Mouse (Mus musculus) limb, embryonic 14.5 days (tissue): ENCODE measurements around the gene Pigu. TPM values are rescaled to one million over a fixed set of nuclear protein-coding genes. Genes with fewer than 3 reads are reported as not detected.
A peak's percentile ranks its signal among the peaks of the same experiment; 100 is the strongest.

Source experiments
- ATAC-seq: fragments of 200-750 bp; cut with Nextera tagmentation; 2 replicates; pipeline ENCODE4 v1.8.0; 2017; ENCODE audit warnings: low read depth, moderate number of reproducible peaks, moderate TSS enrichment; ENCODE audit not compliant: low FRiP score
- DNase-seq: peaks from one replicate; pipeline ENCODE4 v3.0.0-alpha.2; 2015; ENCODE audit warnings: low spot score
- H3K27ac ChIP-seq: fragments of 300-500 bp; sonication (generic); replicated peaks from 2 replicates; pipeline ENCODE4 v1.5.1; 2014; ENCODE audit warnings: low read depth, mild to moderate bottlenecking, low read length, moderate library complexity, mixed read lengths
- H3K27me3 ChIP-seq: fragments of 300-500 bp; sonication (generic); 2 replicates; pipeline ENCODE4 v1.6.1; 2014; ENCODE audit warnings: low read length, mixed read lengths; ENCODE audit not compliant: control insufficient read depth, insufficient read depth
- H3K36me3 ChIP-seq: fragments of 300-500 bp; sonication (generic); 2 replicates; pipeline ENCODE4 v1.6.1; 2014; ENCODE audit warnings: mild to moderate bottlenecking, low read length, moderate library complexity, mixed read lengths; ENCODE audit not compliant: control insufficient read depth, insufficient read depth
- H3K4me1 ChIP-seq: fragments of 300-500 bp; sonication (generic); 2 replicates; pipeline ENCODE4 v1.6.1; 2014; ENCODE audit warnings: antibody characterized with exemption, low read length, mixed read lengths; ENCODE audit not compliant: control insufficient read depth, insufficient read depth
- H3K4me2 ChIP-seq: fragments of 300-500 bp; sonication (generic); replicated peaks from 2 replicates; pipeline ENCODE4 v1.6.1; 2014; ENCODE audit warnings: low read depth, mild to moderate bottlenecking, low read length, moderate library complexity; ENCODE audit not compliant: severe bottlenecking
- H3K4me3 ChIP-seq: fragments of 300-500 bp; sonication (generic); replicated peaks from 2 replicates; pipeline ENCODE4 v1.5.1; 2014; ENCODE audit warnings: low read length
- H3K9ac ChIP-seq: fragments of 300-500 bp; sonication (generic); 2 replicates; pipeline ENCODE4 v1.6.1; 2014; ENCODE audit warnings: mild to moderate bottlenecking, low read depth, low read length, moderate library complexity; ENCODE audit not compliant: severe bottlenecking
- H3K9me3 ChIP-seq: fragments of 300-500 bp; sonication (generic); 2 replicates; pipeline ENCODE4 v1.6.1; 2016; ENCODE audit warnings: low read length; ENCODE audit not compliant: control insufficient read depth
- POLR2A ChIP-seq: fragments of 200-500 bp; IDR thresholded peaks from 2 replicates; pipeline ENCODE4 v1.8.0; 2012; ENCODE audit warnings: inconsistent platforms, mild to moderate bottlenecking, moderate library complexity, borderline replicate concordance; ENCODE audit not compliant: insufficient read depth, insufficient read length; ENCODE audit errors: extremely low read depth
- WGBS: fragments of 180-500 bp; shearing (Covaris S2); extraction: QIAGEN DNeasy Blood & Tissue Kit; methylation state at CpG from one replicate; pipeline ENCODE4 v1.1.7; 2014; 5-methylcytosine and 5-hydroxymethylcytosine counted together
- polyA plus RNA-seq, 2 experiments: library from polyadenylated mRNA; depleted of rRNA in 1 of 2; stranded (reverse) in 1 of 2; unstranded in 1 of 2; fragments of >200 nt; fragmentation: Nextera tagmentation in 1 of 2; extraction: Ambion mirVana in 1 of 2; gene quantifications; 2 replicates each; pipeline versions ENCODE4 v1.2.1 to v1.2.3; 2012 to 2014

Pigu gene
- polyA plus RNA-seq, 2 experiments, result 43.8 to 50.7 TPM

DNA sequence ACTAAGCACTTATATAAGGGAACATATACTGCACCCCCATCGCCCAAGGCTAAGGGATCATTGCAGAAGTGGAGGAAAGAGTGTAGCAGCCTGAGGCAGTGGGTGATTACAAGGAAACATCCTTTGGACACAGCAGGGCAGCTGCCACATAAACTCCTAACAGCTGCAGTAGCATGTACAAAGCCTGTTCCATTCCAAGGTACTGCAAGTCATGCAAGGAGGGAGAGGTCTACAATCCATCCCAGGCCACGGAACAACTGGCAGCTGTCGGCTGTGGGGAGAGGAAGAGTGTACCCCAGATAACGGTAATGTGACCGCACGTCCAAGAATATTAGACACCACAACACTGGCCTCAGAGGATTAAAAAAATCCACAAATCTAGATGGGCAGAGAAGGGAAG lies 91.7 kb downstream of the Pigu start:
- Histone ChIP-seq H3K4me2 (no peak overlapping the region), H3K4me1 (no peaks in the 10 kb centered on the region), H3K27me3 (no peaks in the 10 kb centered on the region), H3K4me3 (no peak overlapping the region), H3K27ac (no peak overlapping the region), H3K9ac (no peak overlapping the region), H3K9me3 (no peaks in the 10 kb centered on the region), H3K36me3 (no peaks in the 10 kb centered on the region)
- DNase-seq (no peak), ATAC-seq (peak; percentile 55; the same call in 1 of the 2 replicates)
- TF ChIP-seq POLR2A, result no peak
- 69% methylated on average over 6 of the region's 6 CpGs for WGBS

DNA sequence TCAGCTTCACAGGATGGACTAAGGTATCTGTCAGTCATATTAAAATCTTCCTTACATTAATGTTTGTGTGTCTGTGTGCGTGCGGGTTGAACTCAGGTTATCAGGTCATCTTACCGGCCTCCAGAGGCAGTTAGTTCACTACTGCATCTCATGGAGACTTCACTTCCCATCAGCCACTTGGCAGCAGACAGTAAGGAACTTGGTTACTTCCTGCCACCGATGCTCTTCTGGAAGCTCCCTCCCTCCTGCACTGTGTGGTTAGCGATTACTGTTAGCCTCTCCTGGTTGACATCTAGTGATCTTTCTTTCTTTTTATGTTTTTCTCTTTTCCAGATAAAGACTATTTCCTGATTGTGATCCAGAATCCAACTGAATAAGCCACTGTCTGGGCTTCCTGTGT lies 107.6 kb downstream of the Pigu start:
- no peaks in the 10 kb centered on the region for H3K27me3 ChIP-seq
- no peak overlapping the region for H3K9ac ChIP-seq
- H3K4me2 ChIP-seq, result no peak overlapping the region
- H3K4me1 ChIP-seq, result no peaks in the 10 kb centered on the region
- 98% methylated on average over 5 of the region's 5 CpGs for WGBS
- no peak for ATAC-seq
- DNase-seq, result no peak
- peaks cover 65% of the 10 kb centered on the region for H3K36me3 ChIP-seq
- no peak for TF ChIP-seq POLR2A
- no peak overlapping the region for H3K4me3 ChIP-seq
- no peaks in the 10 kb centered on the region for H3K9me3 ChIP-seq
- H3K27ac ChIP-seq, result no peak overlapping the region

DNA sequence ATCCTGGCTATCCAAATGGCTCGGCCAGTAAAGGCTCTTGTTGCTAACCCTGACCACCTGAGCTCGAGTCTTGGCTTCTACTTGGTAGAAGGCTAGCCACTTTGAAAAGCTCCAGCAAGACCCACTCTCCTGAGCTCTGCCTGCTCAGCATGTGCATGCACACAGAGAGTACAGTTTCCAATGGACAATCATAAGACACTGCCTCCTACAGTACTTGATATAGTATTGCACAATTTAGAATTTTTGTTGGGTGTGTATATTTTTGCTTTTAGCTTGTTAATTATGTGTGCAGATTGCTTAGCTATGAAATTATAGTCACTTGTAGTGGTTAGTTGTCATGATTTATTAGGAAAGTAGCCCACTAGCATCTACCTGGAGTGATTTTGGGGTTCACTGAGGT lies 108.5 kb downstream of the Pigu start:
- no peaks in the 10 kb centered on the region for H3K4me1 ChIP-seq
- H3K4me2 ChIP-seq, result no peak overlapping the region
- DNase-seq (no peak), ATAC-seq (no peak)
- no peaks in the 10 kb centered on the region for H3K27me3 ChIP-seq
- no peak overlapping the region for H3K4me3 ChIP-seq
- H3K27ac ChIP-seq, result no peak overlapping the region
- H3K9ac ChIP-seq, result no peak overlapping the region
- no peaks in the 10 kb centered on the region for H3K9me3 ChIP-seq
- H3K36me3 ChIP-seq, result peaks cover 73% of the 10 kb centered on the region
- 45% methylated on average over 2 of the region's 2 CpGs for WGBS
- no peak for TF ChIP-seq POLR2A

DNA sequence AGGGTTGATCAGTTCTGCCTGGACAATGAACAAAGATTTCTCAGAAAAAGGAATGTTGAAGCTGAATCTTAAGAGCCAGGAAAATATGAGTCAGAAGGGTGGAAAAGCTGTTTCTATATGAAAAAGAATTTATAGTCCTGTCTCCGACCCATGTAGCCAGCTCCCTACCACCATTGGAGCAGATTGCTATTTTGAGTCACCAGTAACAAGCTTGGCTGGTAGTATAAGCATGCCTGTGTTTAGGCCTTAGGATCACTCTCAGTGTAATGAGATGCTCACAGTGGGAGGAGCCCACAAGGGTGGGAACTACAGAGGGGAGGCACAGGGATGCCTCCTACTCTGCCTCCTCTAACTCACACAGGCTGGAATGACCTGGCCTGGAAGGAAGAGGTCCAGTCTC lies 109.0 kb downstream of the Pigu start:
- Histone ChIP-seq H3K27me3 (no peaks in the 10 kb centered on the region), H3K4me3 (no peak overlapping the region), H3K36me3 (peaks cover 77% of the 10 kb centered on the region), H3K27ac (no peak overlapping the region), H3K4me1 (no peaks in the 10 kb centered on the region), H3K9ac (no peak overlapping the region), H3K4me2 (no peak overlapping the region), H3K9me3 (no peaks in the 10 kb centered on the region)
- DNase-seq (no peak), ATAC-seq (no peak)
- no peak for TF ChIP-seq POLR2A
- 67% methylated on average over 1 of the region's 1 CpGs for WGBS

DNA sequence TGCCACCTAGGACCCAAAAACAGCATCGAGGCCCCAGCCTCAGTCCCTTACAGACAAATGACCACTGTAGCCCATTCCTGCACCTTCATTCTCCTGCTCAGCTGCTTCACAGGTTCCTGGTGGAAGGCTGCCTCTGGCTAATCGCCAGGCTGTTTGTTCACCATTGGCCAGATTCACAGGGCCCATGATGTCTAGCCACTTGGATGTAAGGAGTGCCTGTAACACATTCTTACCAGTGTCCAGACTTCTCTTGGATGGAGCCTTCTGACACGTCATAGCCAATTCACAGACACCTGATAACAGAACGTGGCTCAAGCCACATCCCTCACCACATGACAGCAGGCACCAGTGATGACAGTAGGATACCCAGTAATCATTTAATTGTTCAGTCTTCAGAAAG lies 111.0 kb downstream of the Pigu start:
- no peak for TF ChIP-seq POLR2A
- ATAC-seq, result no peak
- WGBS, result 94% methylated on average over 4 of the region's 4 CpGs
- Histone ChIP-seq H3K9me3 (no peaks in the 10 kb centered on the region), H3K9ac (no peak overlapping the region), H3K4me1 (no peaks in the 10 kb centered on the region), H3K4me2 (no peak overlapping the region), H3K36me3 (peaks cover 84% of the 10 kb centered on the region), H3K4me3 (no peak overlapping the region), H3K27ac (no peak overlapping the region), H3K27me3 (no peaks in the 10 kb centered on the region)
- no peak for DNase-seq

DNA sequence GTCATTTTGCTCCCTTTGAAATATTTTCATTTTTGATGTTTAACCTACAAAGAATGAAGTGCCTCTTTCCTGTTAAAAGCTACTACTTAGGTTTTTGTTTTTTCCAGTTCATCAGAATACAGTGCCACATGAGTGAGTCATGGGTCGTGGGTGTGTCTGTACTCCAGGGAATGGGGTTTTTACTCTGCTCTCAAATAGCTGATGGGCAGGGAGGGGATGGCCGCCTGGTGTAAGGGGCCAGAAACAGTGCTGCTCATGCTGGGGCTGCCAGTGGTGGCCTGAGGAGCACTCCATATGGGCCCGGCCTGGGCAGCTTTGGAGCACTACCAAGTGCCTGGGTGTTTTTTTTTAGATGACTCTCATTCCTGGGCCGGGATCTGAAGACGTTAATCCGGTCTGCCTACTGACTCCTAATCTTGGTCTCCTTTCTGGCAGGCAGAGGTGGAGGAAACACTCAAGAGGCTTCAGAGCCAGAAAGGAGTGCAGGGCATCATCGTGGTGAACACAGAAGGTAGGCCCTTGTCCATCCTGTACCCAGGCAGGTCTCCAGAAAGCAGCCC lies 114.9 kb downstream of the Pigu start:
- Histone ChIP-seq H3K27me3 (no peaks in the 10 kb centered on the region), H3K9ac (no peak overlapping the region), H3K27ac (no peak overlapping the region), H3K4me2 (no peak overlapping the region), H3K36me3 (peaks cover 52% of the 10 kb centered on the region), H3K4me3 (no peak overlapping the region), H3K4me1 (peaks cover 13% of the 10 kb centered on the region), H3K9me3 (no peaks in the 10 kb centered on the region)
- ATAC-seq (no peak), DNase-seq (no peak)
- no peak for TF ChIP-seq POLR2A
- 88% methylated on average over 7 of the region's 7 CpGs for WGBS
